Mouse (Mus musculus): ENCODE measurements around the gene Stum.

Gene Stum

DNA sequence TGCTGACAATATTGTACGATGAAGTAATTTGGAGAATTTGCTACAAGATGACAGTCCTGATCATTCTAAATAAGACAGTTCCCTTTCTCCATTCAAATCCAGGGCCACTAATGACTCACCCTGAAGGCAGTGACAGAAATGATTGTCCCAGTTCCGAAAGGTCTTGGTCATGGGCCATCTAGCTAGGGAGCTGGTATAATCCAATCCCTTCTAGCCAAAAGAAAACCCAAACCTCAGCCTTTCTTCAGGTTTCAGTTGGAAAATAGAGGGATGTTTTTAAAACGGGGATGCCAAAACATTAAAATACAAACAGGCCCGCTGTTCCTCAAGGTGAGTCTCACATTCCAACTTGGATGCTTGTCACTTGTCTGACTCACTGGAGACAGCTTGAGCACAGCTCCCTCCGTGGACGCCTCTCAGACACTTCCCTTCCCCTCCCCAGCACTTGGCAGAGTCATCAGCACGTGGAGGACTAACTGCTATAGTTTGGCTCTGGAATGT, 24.0 kb upstream of the Stum start:
- H3K27me3 ChIP-seq (ENCODE audit: control insufficient read depth, insufficient read depth, low read length, poor library complexity, severe bottlenecking) = no peaks in the 10 kb centered on the region
- H3K36me3 ChIP-seq (ENCODE audit: control insufficient read depth, insufficient read depth, low read length, poor library complexity, severe bottlenecking) = no peaks in the 10 kb centered on the region
- no peak for DNase-seq (ENCODE audit: low read depth, low spot score)

DNA sequence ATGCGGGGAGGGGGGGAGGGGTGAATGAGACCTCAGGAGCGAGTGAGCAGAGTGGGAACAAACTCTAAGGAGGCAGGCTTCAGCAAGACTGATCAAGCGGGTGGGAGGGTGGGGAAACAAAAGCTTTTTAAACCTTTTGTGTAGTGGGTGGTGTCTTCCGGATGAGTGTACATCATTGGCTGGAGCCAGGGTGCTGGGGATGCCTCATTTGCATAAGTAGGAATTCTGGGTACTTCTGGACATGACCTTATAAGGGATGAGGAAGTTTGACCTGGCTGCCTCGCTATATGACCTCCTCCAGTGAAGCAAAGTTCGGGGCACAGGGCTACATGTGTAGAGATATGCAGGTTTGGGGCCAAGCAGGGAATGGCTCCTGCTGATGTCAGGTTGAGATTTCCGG, 23.0 kb upstream of the Stum start:
- DNase-seq (ENCODE audit: low read depth, low spot score) = no peak
- Histone ChIP-seq H3K27me3 (ENCODE audit: control insufficient read depth, insufficient read depth, low read length, poor library complexity, severe bottlenecking) (no peaks in the 10 kb centered on the region), H3K36me3 (ENCODE audit: control insufficient read depth, insufficient read depth, low read length, poor library complexity, severe bottlenecking) (no peaks in the 10 kb centered on the region)

DNA sequence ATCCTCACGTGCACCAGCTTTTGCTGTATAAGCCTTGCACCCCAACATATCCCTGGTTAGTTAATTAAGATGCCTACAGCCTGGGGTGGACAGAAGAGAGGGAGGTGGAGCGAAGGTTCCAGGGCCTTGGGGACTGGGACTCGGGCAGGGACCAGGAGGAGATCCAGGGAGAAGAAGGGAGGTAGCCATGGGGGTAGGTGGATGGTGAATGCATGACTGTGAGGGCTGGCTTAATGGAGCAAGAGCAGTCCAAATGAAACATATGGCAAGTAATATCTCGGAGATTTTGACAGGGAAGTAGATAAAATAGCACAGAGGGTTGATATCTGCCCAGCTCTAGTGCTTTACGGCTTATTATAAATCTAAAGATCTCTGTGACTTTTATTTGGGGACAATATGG, 21.6 kb upstream of the Stum start:
- Histone ChIP-seq H3K27me3 (ENCODE audit: control insufficient read depth, insufficient read depth, low read length, poor library complexity, severe bottlenecking) (no peaks in the 10 kb centered on the region), H3K36me3 (ENCODE audit: control insufficient read depth, insufficient read depth, low read length, poor library complexity, severe bottlenecking) (no peaks in the 10 kb centered on the region)
- no peak for DNase-seq (ENCODE audit: low read depth, low spot score)

DNA sequence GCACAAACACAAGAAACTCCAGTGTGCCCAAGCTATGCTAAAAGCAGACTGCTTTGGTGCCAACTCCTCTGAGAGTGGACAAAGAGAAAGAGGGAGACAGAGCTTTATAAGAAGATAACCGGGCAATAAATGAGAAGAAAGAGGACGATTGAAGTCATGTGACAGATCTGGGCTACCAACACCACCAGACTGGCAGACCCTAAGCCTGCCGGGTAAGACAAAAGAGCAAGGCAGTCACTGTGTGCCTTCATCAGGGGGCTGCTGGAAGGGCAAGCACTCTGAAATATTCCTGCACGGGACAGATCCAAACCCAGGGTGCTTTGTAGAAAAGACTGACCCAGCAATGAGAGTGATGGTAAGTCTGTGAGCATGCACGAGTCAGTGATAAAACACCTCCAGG, 20.2 kb upstream of the Stum start:
- no peak for DNase-seq (ENCODE audit: low read depth, low spot score)
- H3K36me3 ChIP-seq (ENCODE audit: control insufficient read depth, insufficient read depth, low read length, poor library complexity, severe bottlenecking) = no peaks in the 10 kb centered on the region
- H3K27me3 ChIP-seq (ENCODE audit: control insufficient read depth, insufficient read depth, low read length, poor library complexity, severe bottlenecking) = no peaks in the 10 kb centered on the region

DNA sequence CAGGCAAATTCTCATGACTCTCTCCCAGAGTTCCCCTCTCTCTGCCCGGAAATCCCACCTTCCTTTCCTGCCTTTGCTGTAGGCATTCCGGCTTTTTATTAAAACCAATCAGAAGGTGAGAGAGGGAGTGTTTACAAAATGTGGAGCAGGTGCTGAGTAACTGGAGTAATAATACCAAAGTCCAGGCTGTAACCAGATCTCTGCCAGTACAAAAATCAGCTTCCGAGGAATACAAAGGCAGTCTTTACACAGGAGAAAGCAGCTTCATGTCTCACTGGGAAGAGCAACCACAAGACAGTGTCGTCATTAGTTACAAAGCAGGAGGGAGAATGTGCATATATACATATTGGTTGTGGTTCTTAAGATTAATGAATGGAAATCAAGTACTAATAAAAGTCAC, 19.3 kb upstream of the Stum start:
- DNase-seq (ENCODE audit: low read depth, low spot score) = no peak
- no peaks in the 10 kb centered on the region for H3K27me3 ChIP-seq (ENCODE audit: control insufficient read depth, insufficient read depth, low read length, poor library complexity, severe bottlenecking)
- H3K36me3 ChIP-seq (ENCODE audit: control insufficient read depth, insufficient read depth, low read length, poor library complexity, severe bottlenecking) = no peaks in the 10 kb centered on the region

DNA sequence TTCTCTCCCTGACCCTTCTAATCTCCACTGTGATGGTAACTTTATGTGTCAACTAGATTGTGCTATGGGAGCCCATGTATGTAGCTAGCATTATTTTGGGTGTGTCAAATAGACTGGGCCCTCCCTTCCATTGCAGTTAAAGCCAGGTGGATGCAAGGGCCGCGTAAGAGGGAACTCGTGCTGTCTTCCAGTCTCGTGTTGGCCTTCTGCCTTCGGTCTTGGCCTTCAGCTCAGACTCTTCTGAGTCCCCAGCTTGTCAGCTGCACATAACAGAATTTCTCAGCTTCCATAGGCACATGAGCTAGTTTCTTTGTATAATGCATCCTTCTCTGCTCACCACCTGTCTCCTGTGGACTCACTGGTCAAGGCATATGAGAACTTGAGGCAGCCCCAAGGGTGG, 17.3 kb upstream of the Stum start:
- H3K36me3 ChIP-seq (ENCODE audit: control insufficient read depth, insufficient read depth, low read length, poor library complexity, severe bottlenecking) = no peaks in the 10 kb centered on the region
- no peaks in the 10 kb centered on the region for H3K27me3 ChIP-seq (ENCODE audit: control insufficient read depth, insufficient read depth, low read length, poor library complexity, severe bottlenecking)
- peak; percentile 36 for DNase-seq (ENCODE audit: low read depth, low spot score)

DNA sequence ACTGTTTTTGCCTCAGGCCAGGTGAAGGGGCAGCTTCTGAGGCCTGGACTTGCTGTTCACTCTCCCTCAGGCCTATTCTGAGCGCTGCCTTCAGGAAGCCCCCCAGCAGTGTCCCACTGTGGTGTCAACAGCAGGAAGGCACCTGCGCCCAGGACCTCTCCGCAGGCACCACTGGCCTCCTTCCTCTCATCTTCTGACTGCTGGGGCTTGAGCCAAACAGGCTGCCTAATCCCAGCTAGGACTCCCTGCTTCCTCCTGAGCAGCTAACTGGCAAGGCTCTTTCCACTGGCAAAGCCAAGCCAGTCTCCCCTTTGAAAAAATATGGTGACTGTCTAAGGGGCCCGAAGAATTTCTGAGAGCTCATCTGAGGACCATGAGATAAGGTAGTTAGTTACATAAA, 16.9 kb upstream of the Stum start:
- DNase-seq (ENCODE audit: low read depth, low spot score) = no peak
- H3K27me3 ChIP-seq (ENCODE audit: control insufficient read depth, insufficient read depth, low read length, poor library complexity, severe bottlenecking) = no peaks in the 10 kb centered on the region
- no peaks in the 10 kb centered on the region for H3K36me3 ChIP-seq (ENCODE audit: control insufficient read depth, insufficient read depth, low read length, poor library complexity, severe bottlenecking)

DNA sequence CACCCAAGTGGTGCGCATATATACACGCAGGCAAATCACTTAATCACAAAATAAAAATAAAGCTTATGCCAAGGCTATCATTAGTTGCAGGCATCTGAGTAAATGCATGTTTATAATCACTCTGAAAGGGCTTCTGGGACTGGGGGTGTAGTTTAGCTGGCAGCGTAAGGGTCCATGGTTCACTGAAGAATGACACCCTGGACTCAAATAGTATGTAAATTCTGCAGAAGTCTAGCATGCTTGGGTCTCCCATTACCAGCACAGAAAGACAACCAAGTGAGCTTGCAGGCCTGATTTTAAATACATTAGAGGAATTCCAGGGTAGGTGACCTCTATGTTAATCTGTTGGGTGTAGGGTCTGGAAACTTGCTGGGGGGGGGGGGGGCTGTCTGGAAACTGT, 16.5 kb upstream of the Stum start:
- Histone ChIP-seq H3K36me3 (ENCODE audit: control insufficient read depth, insufficient read depth, low read length, poor library complexity, severe bottlenecking) (no peaks in the 10 kb centered on the region), H3K27me3 (ENCODE audit: control insufficient read depth, insufficient read depth, low read length, poor library complexity, severe bottlenecking) (no peaks in the 10 kb centered on the region)
- peak; percentile 29 for DNase-seq (ENCODE audit: low read depth, low spot score)

DNA sequence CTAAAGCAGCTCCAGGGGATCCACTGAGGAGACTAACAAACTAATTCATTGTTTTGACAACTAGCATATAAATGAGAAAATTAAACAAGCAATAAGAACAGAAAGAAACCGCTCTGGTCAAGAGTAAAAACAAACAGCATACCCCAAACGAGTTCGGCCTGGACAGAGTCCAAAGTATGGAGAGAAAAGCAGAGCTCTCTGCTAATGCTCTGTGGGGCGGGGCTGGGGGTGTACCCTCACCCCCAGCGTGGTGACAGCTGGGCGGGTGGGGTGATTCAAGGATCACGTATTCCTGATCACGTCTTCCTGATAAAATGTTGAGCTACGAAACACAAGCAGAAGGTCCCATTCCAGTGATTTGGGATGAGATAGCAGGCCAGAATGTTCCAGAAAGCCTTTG, 9.5 kb upstream of the Stum start:
- H3K36me3 ChIP-seq (ENCODE audit: control insufficient read depth, insufficient read depth, low read length, poor library complexity, severe bottlenecking) = no peaks in the 10 kb centered on the region
- DNase-seq (ENCODE audit: low read depth, low spot score) = no peak
- H3K27me3 ChIP-seq (ENCODE audit: control insufficient read depth, insufficient read depth, low read length, poor library complexity, severe bottlenecking) = no peaks in the 10 kb centered on the region

DNA sequence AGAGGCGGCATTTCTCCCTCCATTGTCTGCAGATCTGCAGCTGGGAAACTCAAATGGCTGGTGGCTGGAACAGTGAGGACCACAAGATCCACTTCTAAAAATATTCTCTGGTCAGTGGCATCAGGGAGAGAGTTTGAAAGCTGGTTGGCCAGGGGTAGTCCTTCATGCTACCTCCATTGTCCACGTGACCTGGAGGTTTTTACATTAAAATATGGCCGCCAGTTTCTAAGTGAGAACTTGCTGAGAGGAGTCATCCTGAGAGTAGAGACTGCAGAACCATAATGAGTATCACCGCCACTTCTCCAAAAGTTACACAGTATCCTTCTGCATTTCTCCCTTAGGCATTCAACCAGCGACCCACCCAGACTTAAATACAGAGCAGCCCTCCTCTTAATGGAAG, 2.0 kb upstream of the Stum start:
- no peak for DNase-seq (ENCODE audit: low read depth, low spot score)
- H3K27me3 ChIP-seq (ENCODE audit: control insufficient read depth, insufficient read depth, low read length, poor library complexity, severe bottlenecking) = peaks cover 2% of the 10 kb centered on the region
- H3K36me3 ChIP-seq (ENCODE audit: control insufficient read depth, insufficient read depth, low read length, poor library complexity, severe bottlenecking) = no peaks in the 10 kb centered on the region

DNA sequence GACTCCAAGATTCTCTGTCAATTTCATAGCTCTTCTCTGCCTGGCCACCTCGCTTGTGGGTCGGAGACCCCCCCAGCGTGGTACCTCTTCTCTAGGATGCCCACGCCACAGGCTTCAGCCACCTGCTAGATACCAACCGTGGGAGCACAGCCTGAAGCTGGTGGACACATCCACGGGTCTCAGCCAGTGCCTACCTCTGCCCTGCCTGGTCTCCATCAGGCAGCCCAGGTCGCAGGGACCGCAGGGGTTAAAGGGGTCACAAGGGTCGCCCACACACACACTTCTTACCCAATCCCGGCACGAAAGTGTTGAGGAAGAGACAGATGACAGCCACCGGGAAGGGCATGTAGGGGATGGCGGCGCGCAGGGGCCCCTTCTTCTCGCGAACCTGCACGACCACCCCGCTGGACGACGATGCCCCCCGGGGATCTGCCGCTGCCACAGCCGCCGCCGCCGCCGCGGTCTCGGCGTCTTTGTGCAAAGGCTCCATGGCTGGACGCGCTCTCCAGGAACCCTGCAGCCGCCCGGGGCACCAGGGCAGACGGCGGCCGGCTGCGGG, 385 bp downstream of the Stum start:
- DNase-seq (ENCODE audit: low read depth, low spot score) = peak; percentile 13
- Histone ChIP-seq H3K36me3 (ENCODE audit: control insufficient read depth, insufficient read depth, low read length, poor library complexity, severe bottlenecking) (no peaks in the 10 kb centered on the region), H3K27me3 (ENCODE audit: control insufficient read depth, insufficient read depth, low read length, poor library complexity, severe bottlenecking) (peaks cover 2% of the 10 kb centered on the region)

DNA sequence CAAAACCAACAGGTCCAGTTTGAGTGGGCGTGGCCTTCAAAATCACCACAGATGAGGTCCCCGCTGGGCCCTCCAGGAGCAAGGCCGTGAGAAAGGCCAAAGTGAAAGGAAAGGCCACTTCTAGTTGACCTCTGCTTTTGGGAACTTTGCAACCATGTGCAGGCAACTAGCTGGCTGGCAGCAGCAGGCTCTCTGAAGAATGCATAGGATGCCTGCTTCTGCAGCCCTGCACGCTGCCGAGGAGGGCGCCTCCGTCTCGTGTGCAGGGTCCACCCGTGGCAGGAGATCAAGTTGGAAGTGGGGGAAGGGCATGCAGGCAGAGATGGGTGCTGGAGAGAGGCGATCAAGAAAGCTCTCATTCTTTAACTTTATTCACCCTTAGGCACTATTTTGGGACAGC, 1.3 kb downstream of the Stum start:
- no peaks in the 10 kb centered on the region for H3K36me3 ChIP-seq (ENCODE audit: control insufficient read depth, insufficient read depth, low read length, poor library complexity, severe bottlenecking)
- H3K27me3 ChIP-seq (ENCODE audit: control insufficient read depth, insufficient read depth, low read length, poor library complexity, severe bottlenecking) = peaks cover 2% of the 10 kb centered on the region
- DNase-seq (ENCODE audit: low read depth, low spot score) = peak; percentile 25

DNA sequence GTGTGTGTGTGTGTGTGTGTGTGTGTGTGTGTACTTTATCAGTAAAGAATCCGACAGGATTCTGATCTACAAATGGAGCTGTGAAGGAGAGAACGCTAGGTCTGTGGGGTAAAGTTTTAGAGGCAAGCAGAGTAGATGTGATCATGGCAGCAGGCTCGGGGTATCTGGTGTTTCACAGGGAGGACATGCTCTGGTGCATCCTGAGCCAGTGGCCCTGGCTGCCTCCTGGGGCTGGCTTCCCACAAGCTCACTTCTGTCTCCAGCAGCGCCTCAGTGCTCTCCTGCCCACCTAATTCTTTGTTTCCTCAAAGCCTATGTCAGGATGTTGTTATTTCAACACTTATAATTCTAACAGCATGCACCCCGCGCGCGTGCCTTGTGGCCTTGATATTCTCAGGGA, 2.0 kb downstream of the Stum start:
- DNase-seq (ENCODE audit: low read depth, low spot score) = no peak
- Histone ChIP-seq H3K27me3 (ENCODE audit: control insufficient read depth, insufficient read depth, low read length, poor library complexity, severe bottlenecking) (peaks cover 2% of the 10 kb centered on the region), H3K36me3 (ENCODE audit: control insufficient read depth, insufficient read depth, low read length, poor library complexity, severe bottlenecking) (no peaks in the 10 kb centered on the region)

DNA sequence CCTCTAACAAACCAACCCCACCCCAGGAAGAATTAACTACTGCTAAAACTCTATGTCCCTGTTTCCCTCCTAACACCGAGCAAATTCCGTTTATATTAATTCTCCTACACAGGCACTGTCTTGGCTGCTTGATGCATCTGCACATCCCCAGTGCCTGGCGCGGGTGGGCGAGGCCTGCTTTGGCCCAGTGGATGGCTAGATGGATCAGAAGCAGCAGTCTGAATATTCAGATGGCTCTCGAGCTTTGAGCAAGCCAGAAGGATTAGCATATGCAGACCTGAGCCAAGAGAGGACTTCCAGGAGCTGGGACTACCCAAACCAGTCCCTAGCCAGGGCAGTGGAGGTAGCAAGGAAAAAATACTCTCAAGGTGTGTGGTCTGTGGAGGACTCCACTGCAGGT, 3.0 kb downstream of the Stum start:
- Histone ChIP-seq H3K36me3 (ENCODE audit: control insufficient read depth, insufficient read depth, low read length, poor library complexity, severe bottlenecking) (no peaks in the 10 kb centered on the region), H3K27me3 (ENCODE audit: control insufficient read depth, insufficient read depth, low read length, poor library complexity, severe bottlenecking) (peaks cover 2% of the 10 kb centered on the region)
- DNase-seq (ENCODE audit: low read depth, low spot score) = no peak

DNA sequence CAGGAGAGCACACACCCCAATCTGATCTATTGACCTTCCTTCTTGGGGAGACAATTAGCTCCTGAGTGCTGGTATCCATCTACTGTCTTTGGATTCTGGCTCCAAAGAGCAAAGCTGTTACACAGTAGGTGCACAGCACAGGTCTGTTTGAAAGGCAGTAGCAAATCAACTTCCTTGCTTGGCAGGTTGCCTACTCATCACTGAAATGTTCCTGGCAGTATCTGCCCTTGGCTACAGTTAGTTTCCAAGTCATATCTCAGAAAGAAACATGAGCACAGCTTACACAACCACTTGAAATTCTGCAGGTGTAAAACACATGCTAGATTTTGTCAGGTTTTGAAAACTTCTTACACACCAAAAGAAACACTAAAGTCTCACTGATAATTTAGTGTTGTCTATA, 9.7 kb downstream of the Stum start:
- Histone ChIP-seq H3K27me3 (ENCODE audit: control insufficient read depth, insufficient read depth, low read length, poor library complexity, severe bottlenecking) (no peaks in the 10 kb centered on the region), H3K36me3 (ENCODE audit: control insufficient read depth, insufficient read depth, low read length, poor library complexity, severe bottlenecking) (no peaks in the 10 kb centered on the region)
- no peak for DNase-seq (ENCODE audit: low read depth, low spot score)

DNA sequence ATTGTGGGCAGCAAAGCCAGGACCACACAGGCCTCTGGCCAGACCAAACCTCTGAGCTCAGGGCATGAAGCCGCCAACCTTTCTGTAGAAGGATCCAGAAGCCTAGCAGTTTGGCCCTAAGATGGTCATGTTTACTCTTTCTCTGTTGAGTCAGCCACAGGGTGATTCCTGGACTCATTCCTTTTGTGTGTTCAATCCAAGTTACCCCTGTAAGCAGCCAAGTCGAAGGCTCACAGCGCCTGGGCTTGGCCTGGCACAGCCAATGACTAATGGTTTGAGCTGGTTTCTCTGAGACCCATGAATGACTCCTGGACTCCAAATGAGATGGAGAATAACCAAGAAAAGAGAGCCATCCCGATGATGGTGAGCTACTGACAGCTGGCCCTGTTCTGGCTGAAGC, 15.3 kb downstream of the Stum start:
- Histone ChIP-seq H3K27me3 (ENCODE audit: control insufficient read depth, insufficient read depth, low read length, poor library complexity, severe bottlenecking) (no peaks in the 10 kb centered on the region), H3K36me3 (ENCODE audit: control insufficient read depth, insufficient read depth, low read length, poor library complexity, severe bottlenecking) (no peaks in the 10 kb centered on the region)
- no peak for DNase-seq (ENCODE audit: low read depth, low spot score)

Data from splenic B cell, adult 2 months (primary cell).